Mouse (Mus musculus) megakaryocyte, embryonic 14.5 days (primary cell): ENCODE results near the gene Apip.

Experiments used
- FLI1 ChIP-seq: IDR thresholded peaks from 2 replicates; pipeline ENCODE4 v1.6.1; 2012; ENCODE audit warnings: low read length, inconsistent platforms, mixed read lengths
- GATA1 ChIP-seq: IDR thresholded peaks from 3 replicates; pipeline ENCODE4 v1.6.1; 2012; ENCODE audit warnings: mixed read lengths, low read length, inconsistent platforms, borderline replicate concordance

- no peak for TF ChIP-seq FLI1
- TF ChIP-seq GATA1, result no peak
Measured at GRCm38 (mm10) chr2:103138529-103139265, 65.2 kb downstream of the Apip start.
